Mouse (Mus musculus) stomach, postnatal 0 days (tissue): Measurements from ENCODE around the gene Ifitm7. TPM values are rescaled to one million over a fixed set of nuclear protein-coding genes. Genes with fewer than 3 reads are reported as not detected.
"Not testable (repeated sequence)": the region's sequence is repeated elsewhere in the genome, so short reads cannot be mapped to it uniquely, and the experiment has no call there.

ENCODE experiments used
- ATAC-seq: fragments of 200-750 bp; cut with Nextera tagmentation; 2 replicates; pipeline ENCODE4 v1.8.0; 2017; ENCODE audit not compliant: low FRiP score, low TSS enrichment
- DNase-seq: peaks from one replicate; pipeline ENCODE4 v3.0.0-alpha.2; 2016; ENCODE audit warnings: low spot score
- H3K27ac ChIP-seq: fragments of 300-500 bp; sonication (generic); replicated peaks from 2 replicates; pipeline ENCODE4 v1.5.1; 2014; ENCODE audit warnings: mild to moderate bottlenecking, control low read depth
- H3K27me3 ChIP-seq: fragments of 300-500 bp; sonication (generic); 2 replicates; pipeline ENCODE4 v1.6.1; 2014; ENCODE audit warnings: low read length; ENCODE audit not compliant: control insufficient read depth, insufficient read depth
- H3K36me3 ChIP-seq: fragments of 300-500 bp; sonication (generic); 2 replicates; pipeline ENCODE4 v1.6.1; 2014; ENCODE audit warnings: low read length, mixed read lengths; ENCODE audit not compliant: control insufficient read depth, insufficient read depth
- H3K4me1 ChIP-seq: fragments of 300-500 bp; sonication (generic); replicated peaks from 2 replicates; pipeline ENCODE4 v1.6.1; 2014; ENCODE audit warnings: antibody characterized with exemption; ENCODE audit not compliant: control insufficient read depth, insufficient read depth
- H3K4me2 ChIP-seq: fragments of 300-500 bp; sonication (generic); replicated peaks from 2 replicates; pipeline ENCODE4 v1.6.1; 2014; ENCODE audit warnings: low read depth, mild to moderate bottlenecking, control low read depth, moderate library complexity
- H3K4me3 ChIP-seq: fragments of 300-500 bp; sonication (generic); 2 replicates; pipeline ENCODE4 v1.5.1; 2014; ENCODE audit warnings: low read depth, low read length, control low read depth
- H3K9ac ChIP-seq: fragments of 300-500 bp; sonication (generic); 2 replicates; pipeline ENCODE4 v1.6.1; 2014; ENCODE audit warnings: mild to moderate bottlenecking, low read length, control low read depth, mixed read lengths
- H3K9me3 ChIP-seq: fragments of 300-500 bp; sonication (generic); 2 replicates; pipeline ENCODE4 v1.6.1; 2016; ENCODE audit warnings: low read length; ENCODE audit not compliant: control insufficient read depth
- CTCF ChIP-seq: IDR thresholded peaks from 2 replicates; pipeline ENCODE4 v1.5.1; 2016; ENCODE audit warnings: antibody characterized with exemption, low read depth, mild to moderate bottlenecking, moderate library complexity
- EP300 ChIP-seq: optimal IDR thresholded peaks from 2 replicates; pipeline ENCODE3; 2016; ENCODE audit warnings: antibody characterized with exemption
- WGBS: fragments of 180-500 bp; shearing (Covaris S2); extraction: QIAGEN DNeasy Blood & Tissue Kit; methylation state at CpG from one replicate; pipeline ENCODE4 v1.1.7; 2014; 5-methylcytosine and 5-hydroxymethylcytosine counted together
- polyA plus RNA-seq: library from polyadenylated mRNA; unstranded; fragments of >200 nt; fragmentation: Nextera tagmentation; extraction: Ambion mirVana; gene quantifications from 2 replicates; pipeline ENCODE4 v1.2.1, GENCODE M21; 2015

Ifitm7 gene
- polyA plus RNA-seq, 1 experiment from 2014 or later: not detected

- no peak overlapping the region for H3K9ac ChIP-seq
- no peaks in the 10 kb centered on the region for H3K4me1 ChIP-seq
- H3K36me3 ChIP-seq: no peaks in the 10 kb centered on the region
- no peak overlapping the region for H3K4me3 ChIP-seq
- DNase-seq (no peak), ATAC-seq (no peak)
- H3K27ac ChIP-seq: no peak overlapping the region
- TF ChIP-seq EP300 (no peak), CTCF (no peak)
- H3K27me3 ChIP-seq: no peaks in the 10 kb centered on the region
- H3K9me3 ChIP-seq: no peaks in the 10 kb centered on the region
- WGBS: 76% methylated on average over 11 of the region's 11 CpGs
- H3K4me2 ChIP-seq: no peak overlapping the region
Observed at GRCm38 (mm10) chr16:13992518-13993248, 6.0 kb upstream of the Ifitm7 start.

- ATAC-seq (no peak), DNase-seq (no peak)
- no peak overlapping the region for H3K9ac ChIP-seq
- TF ChIP-seq EP300 (no peak), CTCF (no peak)
- no peaks in the 10 kb centered on the region for H3K27me3 ChIP-seq
- no peak overlapping the region; the same call in 1 of the 2 replicates for H3K4me2 ChIP-seq
- H3K36me3 ChIP-seq: no peaks in the 10 kb centered on the region
- WGBS: 55% methylated on average over 3 of the region's 3 CpGs
- H3K9me3 ChIP-seq: no peaks in the 10 kb centered on the region
- no peaks in the 10 kb centered on the region for H3K4me1 ChIP-seq
- H3K4me3 ChIP-seq: no peak overlapping the region
- H3K27ac ChIP-seq: no peak overlapping the region
Observed at GRCm38 (mm10) chr16:13986197-13986573, 503 bp downstream of the Ifitm7 start.

DNA sequence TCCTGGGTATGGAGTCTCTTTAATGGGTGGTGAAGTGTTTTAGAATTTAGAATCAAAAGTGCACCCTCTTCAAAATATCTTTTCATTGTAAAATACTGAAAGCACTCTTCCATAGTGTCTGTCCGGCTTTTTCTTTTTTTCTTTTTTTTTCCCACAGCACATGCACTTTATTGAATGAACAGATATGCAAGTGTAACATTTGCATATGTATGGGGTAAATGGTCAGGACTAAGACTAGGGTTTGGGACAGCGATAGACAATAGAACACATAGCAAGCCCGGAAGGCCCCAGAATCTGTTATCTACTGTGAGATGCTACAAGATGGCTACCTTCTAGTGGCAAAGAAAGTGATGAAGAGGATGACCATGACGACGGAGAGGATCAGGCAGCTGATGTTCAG is 3.5 kb downstream of the Ifitm7 start:
- Histone ChIP-seq H3K4me3 (no peak overlapping the region), H3K9me3 (no peaks in the 10 kb centered on the region), H3K27ac (no peak overlapping the region), H3K27me3 (no peaks in the 10 kb centered on the region), H3K36me3 (no peaks in the 10 kb centered on the region), H3K9ac (no peak overlapping the region), H3K4me2 (no peak overlapping the region), H3K4me1 (no peaks in the 10 kb centered on the region)
- TF ChIP-seq EP300: no peak
- no peak for TF ChIP-seq CTCF
- DNase-seq: no peak
- ATAC-seq: no peak
- WGBS: 86% methylated on average over 5 of the region's 5 CpGs

- not testable (repeated sequence) for H3K4me2 ChIP-seq, H3K9me3 ChIP-seq, DNase-seq, H3K27me3 ChIP-seq, H3K27ac ChIP-seq, H3K9ac ChIP-seq, H3K4me1 ChIP-seq, H3K36me3 ChIP-seq, H3K4me3 ChIP-seq, ATAC-seq
- 88% methylated on average over 3 of the region's 3 CpGs for WGBS
Observed at GRCm38 (mm10) chr16:13981726-13982125, 5.0 kb downstream of the Ifitm7 start.

DNA sequence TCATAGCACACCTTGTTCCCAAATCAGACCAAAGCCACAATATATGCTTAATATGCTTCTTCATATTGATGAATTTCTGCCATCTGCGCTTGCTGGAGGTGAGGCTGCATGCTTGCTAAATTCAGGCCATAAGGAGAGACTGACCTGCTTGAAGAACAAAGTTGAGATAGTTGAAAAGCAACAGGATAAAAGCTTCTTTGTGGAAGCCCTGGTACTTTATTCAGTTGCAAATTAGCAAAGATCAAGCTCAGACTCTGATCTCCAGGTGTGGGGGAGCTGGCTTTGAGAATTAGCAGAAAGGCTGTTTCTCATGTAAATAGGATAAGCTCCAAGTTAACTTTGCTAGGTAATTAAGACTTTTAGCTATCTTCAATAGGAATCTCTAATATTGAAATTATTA is 9.7 kb downstream of the Ifitm7 start:
- 59% methylated on average over 1 of the region's 1 CpGs for WGBS
- not testable (repeated sequence) for H3K9ac ChIP-seq

GRCm38 (mm10) chr16:13976358-13976896 is 10.3 kb downstream of the Ifitm7 start:
- H3K9ac ChIP-seq, H3K27me3 ChIP-seq, ATAC-seq, H3K4me2 ChIP-seq, H3K27ac ChIP-seq, H3K4me1 ChIP-seq, H3K4me3 ChIP-seq, H3K9me3 ChIP-seq, H3K36me3 ChIP-seq, DNase-seq: not testable (repeated sequence)
- 85% methylated on average over 4 of the region's 4 CpGs for WGBS

More for the DNA sequence above, 9.7 kb downstream of the Ifitm7 start:
- not testable (repeated sequence) for ATAC-seq, H3K27ac ChIP-seq, H3K9me3 ChIP-seq, H3K4me1 ChIP-seq, H3K4me3 ChIP-seq, H3K4me2 ChIP-seq, H3K36me3 ChIP-seq, H3K27me3 ChIP-seq, DNase-seq
